In the genomic region with DNA sequence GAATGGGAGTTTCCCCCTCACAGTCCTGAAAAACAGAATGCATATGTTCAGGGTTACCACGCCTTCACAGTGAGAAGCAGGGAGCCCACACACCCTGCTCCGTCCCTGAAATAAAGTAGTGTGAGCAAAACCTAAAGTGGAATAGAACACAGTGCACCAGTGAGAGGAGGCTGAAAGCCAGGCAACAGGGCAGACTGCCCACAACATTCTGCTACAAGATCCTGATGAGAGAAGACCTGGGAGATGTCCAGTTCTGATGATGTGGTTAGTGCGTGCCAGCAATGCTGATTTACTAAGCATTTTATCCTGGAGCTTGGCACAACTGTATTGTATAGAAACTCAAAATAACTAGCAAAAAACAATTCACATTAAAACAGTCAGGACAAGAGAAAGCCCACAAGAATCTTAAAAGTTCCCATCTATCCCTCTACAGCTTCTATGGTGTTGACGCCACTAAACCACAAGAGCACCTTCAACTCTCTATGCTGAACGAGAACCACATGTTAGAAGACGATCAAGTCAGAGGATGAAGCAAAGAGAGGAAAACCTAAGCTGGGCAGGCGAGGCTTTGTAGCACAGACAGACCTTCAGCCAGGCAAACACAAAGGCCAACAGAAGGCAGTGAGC, we compare ENCODE assay signal across 8 mouse cellular contexts. TPM values are rescaled to one million over a fixed set of nuclear protein-coding genes. Genes with fewer than 3 reads are reported as not detected.
DNase-seq lines count a peak whose midpoint lies in the region; ATAC-seq lines count a peak whose summit lies in the region.
"Had no signal": no experiment of that assay in that cellular context is flagged by ENCODE, and none has a peak within 500 bp of the region (broad histone marks: within the 10 kb centered on the region; RNA-seq: fewer than 3 reads in every experiment).

No protein-coding gene starts in this region.

- peak; percentile 15 for DNase-seq in ovary, adult 18-20 months (ENCODE audit: low spot score)
- DNase-seq in ovary, postnatal 10 days (ENCODE audit: low spot score) = no peak
- DNase-seq in left cerebral cortex, postnatal 14 days (ENCODE audit: low spot score in 2 of 2) = peak; percentile 65 to 84
- no peak for DNase-seq in T-cell, adult 2 months (ENCODE audit: low spot score)
- DNase-seq in yolk sac, embryonic 10.5 days (ENCODE audit: low spot score) = no peak
- no peak for DNase-seq in thymus, postnatal 25 days
- DNase-seq: kidney, adult 18-20 months had no signal

- intact Hi-C loops in left cerebral cortex, postnatal 14 days (cut with DNase I) = no loop called here

- peak; percentile 91 for ATAC-seq in frontal cortex, adult (ENCODE audit: low TSS enrichment)

RNA-seq across cellular contexts. Expression of a gene that starts 6.9 kb away (rescaled TPM):
- total RNA-seq in left cerebral cortex, postnatal 14 days (2021) = 10 to 100 TPM; 50.7 to 61.4 TPM

Comparison
In these comparisons a context has a peak if more than half of its experiments do, and no peak if none do; other contexts are left out.
1. DNase-seq: peak in ovary, adult 18-20 months (single experiment) and left cerebral cortex, postnatal 14 days (2 of 2); none in ovary, postnatal 10 days (single experiment), T-cell, adult 2 months (single experiment), yolk sac, embryonic 10.5 days (single experiment) and thymus, postnatal 25 days (single experiment).